ENCODE assay signal across 16 mouse cellular contexts in genomic region chr8:122317918-122318475, GRCm38 (mm10). TPM values are rescaled to one million over a fixed set of nuclear protein-coding genes. Genes with fewer than 3 reads are reported as not detected.
DNase-seq lines count a peak whose midpoint lies in the region; ATAC-seq and TF ChIP-seq lines count a peak whose summit lies in the region.
"Had no signal": no experiment of that assay in that cellular context is flagged by ENCODE, and none has a peak within 500 bp of the region (broad histone marks: within the 10 kb centered on the region; RNA-seq: fewer than 3 reads in every experiment).

No protein-coding gene starts in this region.

- H3K27ac ChIP-seq in spleen, adult 2 months (ENCODE audit: insufficient read depth, low read length) = 0 out of 2 replicates have a peak overlapping the region, but pooled peaks have one; percentile 7
- peak overlapping the region; percentile 65 for H3K27ac ChIP-seq in intestine, embryonic 15.5 days
- H3K27ac ChIP-seq in liver, embryonic 16.5 days (ENCODE audit: low read length) = peak overlapping the region; percentile 99
- H3K27ac ChIP-seq: limb, embryonic 15.5 days; midbrain, embryonic 12.5 days; neural tube, embryonic 13.5 days had no signal

- H3K4me2 ChIP-seq in intestine, embryonic 15.5 days (replicated peaks) = peak overlapping the region; percentile 3; the same call in 1 of the 2 replicates
- H3K4me2 ChIP-seq in liver, embryonic 16.5 days (ENCODE audit: low read depth, low read length) = peak overlapping the region; percentile 51
- H3K4me2 ChIP-seq: limb, embryonic 15.5 days; midbrain, embryonic 12.5 days; neural tube, embryonic 13.5 days had no signal

- H3K9ac ChIP-seq in intestine, embryonic 15.5 days = no peak overlapping the region
- peak overlapping the region; percentile 76 for H3K9ac ChIP-seq in liver, embryonic 16.5 days (ENCODE audit: low read depth, low read length)
- H3K9ac ChIP-seq: forebrain, postnatal 0 days; limb, embryonic 15.5 days; midbrain, embryonic 12.5 days; neural tube, embryonic 13.5 days had no signal

- no peaks in the 10 kb centered on the region for H3K27me3 ChIP-seq in spleen, adult 2 months (ENCODE audit: control insufficient read depth, insufficient read depth, low read length)
- no peaks in the 10 kb centered on the region; the same call in 1 of the 2 replicates for H3K27me3 ChIP-seq in intestine, embryonic 15.5 days (replicated peaks)
- H3K27me3 ChIP-seq in liver, embryonic 16.5 days (ENCODE audit: control insufficient read depth, insufficient read depth, low read depth, low read length) = no peaks in the 10 kb centered on the region
- H3K27me3 ChIP-seq: limb, embryonic 15.5 days; neural tube, embryonic 13.5 days had no signal

- DNase-seq in spleen, adult 2 months (ENCODE audit: low read depth in 1 of 2, low spot score in 2 of 2) = no peak
- no peak for DNase-seq in spleen, postnatal 14 days (ENCODE audit: low spot score in 2 of 2)
- DNase-seq in kidney, postnatal 25 days = no peak
- no peak for DNase-seq in cerebellum, adult 11-12 months
- DNase-seq: cerebellum, postnatal 14 days; forebrain, postnatal 0 days; kidney, adult 9 months; thymus, postnatal 4 days had no signal

- 60% methylated on average over 8 of the region's 8 CpGs for WGBS in spleen, adult 2 months
- 33% methylated on average over 8 of the region's 8 CpGs for WGBS in intestine, embryonic 15.5 days
- WGBS in liver, embryonic 16.5 days (ENCODE audit: insufficient replicate concordance) = 13% methylated on average over 8 of the region's 8 CpGs

- ATAC-seq in intestine, embryonic 15.5 days = peak; percentile 64
- peak; percentile 5 for ATAC-seq in liver, embryonic 16.5 days (ENCODE audit: low read depth)
- ATAC-seq in cerebellum, adult (ENCODE audit: insufficient number of reproducible peaks, low FRiP score, low TSS enrichment) = no peak
- ATAC-seq: forebrain, postnatal 0 days had no signal

- no peaks in the 10 kb centered on the region for H3K9me3 ChIP-seq in intestine, embryonic 15.5 days
- no peaks in the 10 kb centered on the region for H3K9me3 ChIP-seq in liver, embryonic 16.5 days (replicated peaks; ENCODE audit: control insufficient read depth, low read length)
- H3K9me3 ChIP-seq: limb, embryonic 15.5 days; midbrain, embryonic 12.5 days; neural tube, embryonic 13.5 days had no signal

- H3K36me3 ChIP-seq in spleen, adult 2 months (ENCODE audit: control insufficient read depth, insufficient read depth, low read length) = no peaks in the 10 kb centered on the region
- H3K36me3 ChIP-seq in intestine, embryonic 15.5 days = no peaks in the 10 kb centered on the region
- H3K36me3 ChIP-seq in liver, embryonic 16.5 days (ENCODE audit: control insufficient read depth, insufficient read depth) = peaks cover 36% of the 10 kb centered on the region
- H3K36me3 ChIP-seq: limb, embryonic 15.5 days; midbrain, embryonic 12.5 days; neural tube, embryonic 13.5 days had no signal

- no peak for TF ChIP-seq POLR2A in spleen, adult 2 months (IDR thresholded peaks at IDR 0.05; ENCODE audit: low read depth, low read length)

- no peak for TF ChIP-seq CTCF in spleen, adult 2 months (IDR thresholded peaks at IDR 0.05; ENCODE audit: extremely low read depth, insufficient read depth, insufficient read length, insufficient replicate concordance)

- H3K4me3 ChIP-seq in spleen, adult 2 months (ENCODE audit: extremely low read depth, insufficient read depth, insufficient read length) = no peak overlapping the region
- H3K4me3 ChIP-seq in intestine, embryonic 15.5 days (replicated peaks) = no peak overlapping the region
- no peak overlapping the region for H3K4me3 ChIP-seq in liver, embryonic 16.5 days (ENCODE audit: low read depth, low read length)
- H3K4me3 ChIP-seq: limb, embryonic 15.5 days; midbrain, embryonic 12.5 days; neural tube, embryonic 13.5 days had no signal

- peaks cover 16% of the 10 kb centered on the region for H3K4me1 ChIP-seq in spleen, adult 2 months (ENCODE audit: control insufficient read depth, insufficient read depth, insufficient read length)
- H3K4me1 ChIP-seq in intestine, embryonic 15.5 days (replicated peaks) = peaks cover 91% of the 10 kb centered on the region
- H3K4me1 ChIP-seq in liver, embryonic 16.5 days (ENCODE audit: control insufficient read depth, low read depth, low read length) = peaks cover 100% of the 10 kb centered on the region

RNA-seq across cellular contexts. Expression of gene Zfpm1, which starts 36.1 kb away (rescaled TPM):
- polyA plus RNA-seq in spleen, adult 2 months (2012; rRNA removed) = 73.3 and 113 TPM in 2 replicates
- polyA plus RNA-seq in intestine, embryonic 15.5 days (2015; fragmentation: Nextera tagmentation; extraction: Ambion mirVana) = 4.9 and 5.2 TPM in 2 replicates
- polyA plus RNA-seq in liver, embryonic 16.5 days (2015; fragmentation: Nextera tagmentation; extraction: Ambion mirVana) = 6.8 and 8.1 TPM in 2 replicates

RNA-seq across cellular contexts. Expression of gene Trhr2, which starts 42.5 kb away (rescaled TPM):
- polyA plus RNA-seq in spleen, adult 2 months (2012; rRNA removed) = 0.12 TPM in 1 of 2 replicates, not detected in the other
- not detected in 2 replicates for polyA plus RNA-seq in intestine, embryonic 15.5 days (2015; fragmentation: Nextera tagmentation; extraction: Ambion mirVana)
- not detected in 2 replicates for polyA plus RNA-seq in liver, embryonic 16.5 days (2015; fragmentation: Nextera tagmentation; extraction: Ambion mirVana)
- polyA plus RNA-seq: embryonic facial prominence, embryonic 14.5 days; gonadal fat pad, adult 2 months; midbrain, embryonic 12.5 days; neural tube, embryonic 13.5 days had no signal

RNA-seq across cellular contexts. Expression of gene Zc3h18, which starts 58.4 kb away (rescaled TPM):
- 29.1 and 30.2 TPM in 2 replicates for polyA plus RNA-seq in spleen, adult 2 months (2012; rRNA removed)
- 53.9 and 54.0 TPM in 2 replicates for polyA plus RNA-seq in intestine, embryonic 15.5 days (2015; fragmentation: Nextera tagmentation; extraction: Ambion mirVana)
- polyA plus RNA-seq in liver, embryonic 16.5 days (2015; fragmentation: Nextera tagmentation; extraction: Ambion mirVana) = 17.8 and 19.0 TPM in 2 replicates

Comparison
In these comparisons a context has a peak if more than half of its experiments do, and no peak if none do; other contexts are left out.
1. H3K27ac ChIP-seq: peak in every context shown above with its lines; median percentile 99 in liver, embryonic 16.5 days; 65 in intestine, embryonic 15.5 days; 7 in spleen, adult 2 months.